Mouse (Mus musculus) brain, adult 10 weeks (tissue): ENCODE measurements around the gene Hist1h4a. TPM values are rescaled to one million over a fixed set of nuclear protein-coding genes. Genes with fewer than 3 reads are reported as not detected.

ENCODE experiments used
- polyA plus RNA-seq: library from polyadenylated mRNA; stranded (reverse); fragments of 350-450 nt; fragmentation: Illumina TruSeq; extraction: RNeasy Lipid Tissue Mini Kit (QIAGEN cat#74804); gene quantifications from one replicate; pipeline ENCODE4 v1.2.3, GENCODE M21; 2015; ENCODE audit warnings: low read depth, low replicate concordance

Hist1h4a gene
- not detected for polyA plus RNA-seq

DNA sequence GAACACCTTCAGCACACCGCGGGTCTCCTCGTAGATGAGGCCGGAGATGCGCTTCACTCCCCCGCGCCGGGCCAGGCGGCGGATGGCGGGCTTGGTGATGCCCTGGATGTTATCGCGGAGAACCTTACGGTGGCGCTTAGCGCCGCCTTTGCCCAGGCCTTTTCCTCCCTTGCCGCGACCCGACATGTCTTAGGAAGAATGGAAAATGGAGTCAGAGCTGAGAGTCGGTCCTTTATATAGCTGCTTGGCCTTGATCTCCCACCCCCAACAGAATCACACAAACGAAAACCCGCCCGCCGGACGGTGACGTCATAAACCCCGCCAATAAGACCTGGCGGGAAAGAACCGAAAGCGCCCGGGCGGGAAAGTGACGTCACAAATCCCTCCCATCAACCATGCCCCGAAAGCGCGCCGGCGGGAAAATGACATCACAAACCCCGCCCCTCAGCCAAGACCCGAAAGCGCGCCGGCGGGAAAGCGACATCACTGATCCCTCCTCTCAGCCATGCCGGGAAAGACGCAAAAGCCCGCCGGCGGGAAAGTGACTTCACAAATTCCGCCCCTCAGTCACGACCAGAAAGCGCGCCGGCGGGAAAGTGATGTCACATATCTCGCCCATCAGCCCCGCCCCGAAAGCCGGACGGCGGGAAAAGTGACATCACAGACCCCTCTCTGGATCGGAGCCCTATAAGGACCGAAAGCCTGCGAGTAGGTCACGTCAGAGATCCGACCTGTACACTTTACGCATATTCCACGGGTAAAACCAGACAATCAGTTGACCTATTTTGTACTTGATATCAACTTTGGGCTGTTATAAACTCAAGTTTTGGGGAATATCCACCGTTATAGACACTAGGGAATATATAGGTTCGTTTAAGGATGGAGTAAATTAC lies at the start of gene Hist1h4a:
Gene Hist1h4a (minus strand): TSS at position 259 of the 893 bp plus-strand sequence.

DNA sequence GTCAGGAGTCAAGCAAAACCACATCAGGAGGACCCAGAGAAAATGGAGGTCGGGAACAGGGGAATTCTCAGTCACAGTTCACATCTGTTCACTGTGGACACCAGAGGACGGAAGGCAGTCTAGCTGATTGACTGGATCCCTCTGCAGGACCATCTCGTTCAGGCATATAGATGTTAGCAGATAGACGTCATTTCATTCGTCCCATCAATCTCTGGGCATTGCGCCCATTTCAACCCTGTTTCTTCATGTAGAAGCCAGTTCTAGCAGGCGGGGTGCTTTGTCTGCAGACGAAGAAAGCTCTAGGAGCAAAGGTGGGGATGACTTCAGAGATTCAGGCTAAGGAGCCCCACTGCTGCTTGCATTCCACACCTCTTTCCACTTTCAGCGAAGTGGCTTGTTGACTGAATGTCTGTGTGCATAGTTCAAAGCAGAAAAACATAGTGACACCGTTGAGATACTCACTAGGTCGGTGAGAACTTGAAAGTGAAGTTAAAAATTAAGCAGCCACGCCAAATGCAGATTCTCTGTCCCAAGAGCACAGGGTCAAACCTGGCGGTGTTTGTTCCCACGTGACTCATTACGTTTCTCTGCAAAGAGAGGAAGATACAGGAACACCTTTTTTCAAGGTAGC lies 45.5 kb upstream of the Hist1h4a start, which contains the start of gene Slc17a2:
Gene Slc17a2 (plus strand): TSS at position 572 of the 631 bp plus-strand sequence.

GRCm38 (mm10) chr13:23769613-23770012 lies 8.6 kb upstream of the Hist1h4a start, which contains the start of gene Trim38:
Gene Trim38 (plus strand): TSS chr13:23769913.

DNA sequence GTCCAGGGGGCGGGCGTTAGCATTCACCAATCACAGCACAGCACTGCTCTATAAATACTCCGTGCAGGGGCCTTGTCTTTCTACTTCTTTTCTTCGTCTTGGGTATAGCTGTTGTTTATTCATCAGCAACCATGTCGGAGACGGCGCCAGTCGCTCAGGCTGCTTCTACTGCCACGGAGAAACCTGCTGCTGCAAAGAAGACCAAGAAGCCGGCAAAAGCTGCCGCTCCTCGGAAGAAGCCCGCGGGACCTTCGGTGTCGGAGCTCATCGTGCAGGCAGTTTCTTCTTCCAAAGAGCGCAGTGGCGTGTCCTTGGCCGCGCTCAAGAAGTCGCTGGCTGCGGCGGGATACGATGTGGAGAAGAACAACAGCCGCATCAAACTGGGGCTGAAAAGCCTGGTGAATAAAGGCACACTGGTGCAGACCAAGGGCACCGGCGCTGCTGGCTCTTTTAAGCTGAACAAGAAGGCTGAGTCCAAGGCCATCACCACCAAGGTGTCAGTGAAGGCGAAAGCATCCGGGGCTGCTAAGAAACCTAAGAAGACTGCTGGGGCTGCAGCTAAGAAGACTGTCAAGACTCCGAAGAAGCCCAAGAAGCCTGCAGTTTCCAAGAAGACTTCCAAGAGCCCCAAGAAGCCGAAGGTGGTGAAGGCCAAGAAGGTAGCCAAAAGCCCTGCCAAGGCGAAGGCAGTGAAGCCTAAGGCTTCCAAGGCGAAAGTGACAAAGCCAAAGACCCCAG lies 2.7 kb upstream of the Hist1h4a start, which contains the start of gene Hist1h1a:
Gene Hist1h1a (plus strand): TSS at position 81 of the 738 bp plus-strand sequence.

GRCm38 (mm10) chr13:23761871-23762821 lies 1.1 kb upstream of the Hist1h4a start, which contains the start of gene Hist1h3a:
Gene Hist1h3a (minus strand): TSS chr13:23762386.

DNA sequence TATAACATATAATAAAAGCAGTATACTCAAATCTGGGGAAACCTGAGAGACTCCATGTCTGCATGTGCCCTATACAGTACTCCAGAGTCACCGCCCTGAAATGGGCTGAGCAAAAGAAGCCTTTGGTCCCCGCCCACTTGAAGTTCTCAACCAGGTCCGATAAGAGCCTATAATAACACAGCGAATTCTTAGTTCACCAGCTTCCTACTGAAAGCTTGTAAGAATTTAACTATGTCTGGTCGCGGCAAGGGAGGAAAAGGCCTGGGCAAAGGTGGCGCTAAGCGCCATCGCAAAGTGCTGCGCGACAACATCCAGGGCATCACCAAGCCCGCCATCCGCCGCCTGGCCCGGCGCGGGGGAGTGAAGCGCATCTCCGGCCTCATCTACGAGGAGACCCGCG lies 4.2 kb downstream of the Hist1h4a start, which contains the start of gene Hist1h4b:
Gene Hist1h4b (plus strand): TSS at position 224 of the 400 bp plus-strand sequence.

GRCm38 (mm10) chr13:23752067-23752741 lies 8.8 kb downstream of the Hist1h4a start, which contains the start of gene Hist1h3b:
Gene Hist1h3b (plus strand): TSS chr13:23752267.

GRCm38 (mm10) chr13:23750839-23751477 lies 10.1 kb downstream of the Hist1h4a start, which contains the start of gene Hist1h2ab:
Gene Hist1h2ab (plus strand): TSS chr13:23751126.

GRCm38 (mm10) chr13:23746201-23747080 lies 14.6 kb downstream of the Hist1h4a start, which contains the start of gene Hist1h2bb:
Gene Hist1h2bb (plus strand): TSS chr13:23746734.

DNA sequence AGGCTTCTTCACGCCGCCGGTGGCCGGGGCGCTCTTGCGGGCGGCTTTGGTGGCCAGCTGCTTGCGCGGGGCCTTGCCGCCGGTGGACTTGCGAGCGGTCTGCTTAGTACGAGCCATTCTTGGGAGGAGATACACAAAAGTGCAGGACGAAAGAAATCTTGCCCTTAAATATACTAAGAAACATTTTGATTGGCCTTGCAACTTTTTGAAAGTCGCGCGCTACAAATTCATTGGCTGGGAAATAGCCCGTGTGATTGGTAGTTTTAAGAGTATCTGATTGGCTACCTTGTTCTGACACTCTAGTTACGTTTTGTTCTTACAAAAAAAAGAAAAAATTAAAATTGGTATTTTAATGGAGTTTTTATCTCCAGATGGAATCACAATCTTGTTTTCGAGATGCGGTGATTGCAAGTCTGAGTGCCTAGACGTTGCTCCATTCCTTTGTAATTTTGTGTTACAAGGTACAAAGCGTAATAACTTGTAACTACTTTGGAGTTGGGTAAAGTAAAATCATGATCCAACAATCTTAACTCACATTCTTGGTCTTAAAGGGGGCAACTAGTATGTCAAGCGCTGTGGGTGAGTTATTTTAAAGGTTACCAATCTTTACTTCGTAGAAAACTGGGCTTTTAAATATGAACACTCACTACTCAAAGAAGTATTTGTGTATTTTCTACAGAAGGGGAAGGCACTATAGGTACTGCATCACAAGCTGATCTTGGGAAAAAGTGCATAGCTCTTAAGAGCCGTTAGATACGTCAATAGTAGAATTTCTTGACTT lies 15.5 kb downstream of the Hist1h4a start, which contains the start of gene Hist1h3c:
Gene Hist1h3c (minus strand): TSS at position 222 of the 781 bp plus-strand sequence.

GRCm38 (mm10) chr13:23738677-23739068 lies 22.4 kb downstream of the Hist1h4a start, which contains the start of gene Hist1h1c:
Gene Hist1h1c (plus strand): TSS chr13:23738808.

Other genes starting within 250 kb of the Hist1h4a start
- 5.4 TPM for gene Hist1h4h, start 230.2 kb downstream of the Hist1h4a start, polyA plus RNA-seq
- not detected for gene Hist1h2af, start 227.3 kb downstream of the Hist1h4a start, polyA plus RNA-seq
- gene Hist1h3g, start 225.8 kb downstream of the Hist1h4a start, polyA plus RNA-seq: not detected
- gene Hist1h2bh, start 217.8 kb downstream of the Hist1h4a start, polyA plus RNA-seq: 0.37 TPM
- gene Hist1h3f, start 217.2 kb downstream of the Hist1h4a start, polyA plus RNA-seq: not detected
- gene Hist1h4f, start 209.6 kb downstream of the Hist1h4a start, polyA plus RNA-seq: not detected
- gene Hist1h1d, start 208.0 kb downstream of the Hist1h4a start, polyA plus RNA-seq: 0.06 TPM
- gene Hist1h3e, start 198.9 kb downstream of the Hist1h4a start, polyA plus RNA-seq: not detected
- not detected for gene Hist1h2ae, start 190.0 kb downstream of the Hist1h4a start, polyA plus RNA-seq
- gene Hist1h2bg, start 189.8 kb downstream of the Hist1h4a start, polyA plus RNA-seq: 3.5 TPM
- not detected for gene Hist1h2bf, start 187.0 kb downstream of the Hist1h4a start, polyA plus RNA-seq
- gene Hist1h2ad, start 186.8 kb downstream of the Hist1h4a start, polyA plus RNA-seq: not detected
- gene Hist1h3d, start 185.5 kb downstream of the Hist1h4a start, polyA plus RNA-seq: 0.76 TPM
- not detected for gene Hist1h4d, start 179.6 kb downstream of the Hist1h4a start, polyA plus RNA-seq
- 6.4 TPM for gene Hist1h2be, start 140.1 kb downstream of the Hist1h4a start, polyA plus RNA-seq
- gene Hist1h1e, start 138.7 kb downstream of the Hist1h4a start, polyA plus RNA-seq: 3.1 TPM
- 2.0 TPM for gene Hist1h2ac, start 77.3 kb downstream of the Hist1h4a start, polyA plus RNA-seq
- gene Hist1h2bc, start 77.0 kb downstream of the Hist1h4a start, polyA plus RNA-seq: 79.4 TPM
- gene Hist1h1t, start 65.4 kb downstream of the Hist1h4a start, polyA plus RNA-seq: not detected
- gene Hist1h4c, start 62.8 kb downstream of the Hist1h4a start, polyA plus RNA-seq: 1.3 TPM
- 4.4 TPM for gene Hfe, start 50.4 kb downstream of the Hist1h4a start, polyA plus RNA-seq
- 35.3 TPM for gene Hist1h1c, start 22.4 kb downstream of the Hist1h4a start, polyA plus RNA-seq
- gene Hist1h3c, start 15.6 kb downstream of the Hist1h4a start, polyA plus RNA-seq: not detected
- gene Hist1h2bb, start 14.5 kb downstream of the Hist1h4a start, polyA plus RNA-seq: not detected
- not detected for gene Hist1h2ab, start 10.1 kb downstream of the Hist1h4a start, polyA plus RNA-seq
- not detected for gene Hist1h3b, start 9.0 kb downstream of the Hist1h4a start, polyA plus RNA-seq
- gene Hist1h4b, start 4.2 kb downstream of the Hist1h4a start, polyA plus RNA-seq: not detected
- gene Hist1h3a, start 1.2 kb upstream of the Hist1h4a start, polyA plus RNA-seq: not detected
- gene Hist1h1a, start 2.4 kb upstream of the Hist1h4a start, polyA plus RNA-seq: not detected
- not detected for gene Trim38, start 8.7 kb upstream of the Hist1h4a start, polyA plus RNA-seq
- not detected for gene Slc17a2, start 45.8 kb upstream of the Hist1h4a start, polyA plus RNA-seq
- not detected for gene Slc17a3, start 78.2 kb upstream of the Hist1h4a start, polyA plus RNA-seq
- gene Slc17a1, start 106.5 kb upstream of the Hist1h4a start, polyA plus RNA-seq: not detected
- not detected for gene Slc17a4, start 153.8 kb upstream of the Hist1h4a start, polyA plus RNA-seq
- gene Hist1h2ba, start 172.9 kb upstream of the Hist1h4a start, polyA plus RNA-seq: not detected
- gene Hist1h2aa, start 173.2 kb upstream of the Hist1h4a start, polyA plus RNA-seq: not detected
- 0.43 TPM for gene Scgn, start 230.0 kb upstream of the Hist1h4a start, polyA plus RNA-seq